Comparison of ENCODE assay signal across 8 mouse cellular contexts in the genomic region with DNA sequence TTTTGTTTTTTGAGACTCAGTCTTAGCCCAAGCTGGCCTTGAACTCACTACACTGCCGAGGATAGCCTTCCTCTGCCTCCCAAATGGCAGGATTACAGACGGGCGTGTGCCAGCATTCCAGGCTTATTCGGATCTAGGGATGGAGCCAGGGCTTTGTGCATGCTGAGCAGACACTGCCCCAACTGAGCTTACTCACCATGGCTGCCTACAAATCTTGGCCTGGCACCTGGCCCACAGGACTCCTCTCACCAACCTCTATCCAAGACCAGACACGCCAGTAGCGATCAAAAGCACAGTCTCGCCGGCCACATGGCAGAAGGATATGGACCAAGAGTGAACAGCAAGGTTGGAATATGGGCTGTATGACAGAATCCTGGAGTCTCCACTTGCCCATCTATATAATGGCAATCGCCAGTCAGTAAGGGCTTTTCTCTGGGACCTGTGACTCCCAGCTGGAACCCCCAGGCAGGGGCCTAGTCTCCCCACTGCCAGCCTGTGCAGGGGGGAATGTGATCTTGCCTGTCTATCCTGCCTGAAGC. TPM values are rescaled to one million over a fixed set of nuclear protein-coding genes. Genes with fewer than 3 reads are reported as not detected.
DNase-seq lines count a peak whose midpoint lies in the region; ATAC-seq and TF ChIP-seq lines count a peak whose summit lies in the region.

No protein-coding gene starts in this region.

- ATAC-seq in intestine, postnatal 0 days, result no peak
- no peak for ATAC-seq in activated CD4-positive, CD25-positive, alpha-beta regulatory T cell, adult 4 months

- no peak overlapping the region for H3K9ac ChIP-seq in intestine, postnatal 0 days (ENCODE audit: low read depth, low read length)

- 73% methylated on average over 9 of the region's 9 CpGs for WGBS in intestine, postnatal 0 days

- no peak overlapping the region for H3K4me3 ChIP-seq in intestine, postnatal 0 days (ENCODE audit: low read depth, low read length)

- H3K36me3 ChIP-seq in intestine, postnatal 0 days (ENCODE audit: control insufficient read depth, insufficient read depth), result 0 out of 2 replicates have a peak, but pooled peaks cover 8% of the 10 kb centered on the region

- no peak for TF ChIP-seq CTCF in intestine, postnatal 0 days (IDR thresholded peaks at IDR 0.05; ENCODE audit: low read depth)

- H3K4me1 ChIP-seq in intestine, postnatal 0 days (replicated peaks; ENCODE audit: control insufficient read depth, insufficient read depth, low read length), result peaks cover 8% of the 10 kb centered on the region

- H3K4me2 ChIP-seq in intestine, postnatal 0 days (replicated peaks; ENCODE audit: low read depth), result no peak overlapping the region; the same call in 1 of the 2 replicates

- H3K27ac ChIP-seq in intestine, postnatal 0 days (ENCODE audit: low read depth, low read length), result 0 out of 2 replicates have a peak overlapping the region, but pooled peaks have one; percentile 21

- peak; percentile 95 for DNase-seq in heart, adult 11 months
- no peak for DNase-seq in heart, adult 8-10 months (ENCODE audit: low spot score)
- DNase-seq in MN1 (ENCODE audit: low spot score), result peak; percentile 71
- peak; percentile 90 to 95 for DNase-seq in cerebellum, postnatal 14 days
- DNase-seq in layer of hippocampus, postnatal 36 days, result no peak
- no peak for DNase-seq in frontal cortex, postnatal 36 days (ENCODE audit: low spot score in 2 of 2)

- H3K27me3 ChIP-seq in intestine, postnatal 0 days (replicated peaks; ENCODE audit: control insufficient read depth, insufficient read depth, low read length), result peaks cover 19% of the 10 kb centered on the region

- H3K9me3 ChIP-seq in intestine, postnatal 0 days (ENCODE audit: control insufficient read depth), result no peaks in the 10 kb centered on the region

RNA-seq across cellular contexts. Expression of gene Soga1, which starts 4.8 kb away (rescaled TPM):
- total RNA-seq in heart, adult 8-10 months (2022), result 10 to 100 TPM in 1 of 4 experiments, 1 to 10 TPM in 3; 8.7 to 11.1 (median 8.9) TPM
- polyA plus RNA-seq in intestine, postnatal 0 days (2015; fragmentation: Nextera tagmentation; extraction: Ambion mirVana), result 0.90 TPM in 2 replicates
- total RNA-seq in layer of hippocampus, postnatal 36 days (2021), result 10 to 100 TPM; 37.4 to 37.6 TPM
- polyA plus RNA-seq in activated CD4-positive, CD25-positive, alpha-beta regulatory T cell, adult 4 months (2017; shearing (Covaris generic)), result under 1 TPM in 1 of 2 experiments, not detected in 1; 0.05 TPM

RNA-seq across cellular contexts. Expression of gene Tldc2, which starts 12.6 kb away (rescaled TPM):
- not detected for total RNA-seq in heart, adult 8-10 months (2022)
- polyA plus RNA-seq in intestine, postnatal 0 days (2015; fragmentation: Nextera tagmentation; extraction: Ambion mirVana), result not detected in 2 replicates
- total RNA-seq in layer of hippocampus, postnatal 36 days (2021), result not detected
- not detected for polyA plus RNA-seq in activated CD4-positive, CD25-positive, alpha-beta regulatory T cell, adult 4 months (2017; shearing (Covaris generic))

Comparison
In these comparisons a context has a peak if more than half of its experiments do, and no peak if none do; other contexts are left out.
1. DNase-seq: peak in heart, adult 11 months (single experiment), MN1 (single experiment) and cerebellum, postnatal 14 days (2 of 2); none in heart, adult 8-10 months (single experiment), layer of hippocampus, postnatal 36 days (0 of 2) and frontal cortex, postnatal 36 days (0 of 2).